Comparison of ENCODE assay signal across 16 mouse cellular contexts in the genomic region with DNA sequence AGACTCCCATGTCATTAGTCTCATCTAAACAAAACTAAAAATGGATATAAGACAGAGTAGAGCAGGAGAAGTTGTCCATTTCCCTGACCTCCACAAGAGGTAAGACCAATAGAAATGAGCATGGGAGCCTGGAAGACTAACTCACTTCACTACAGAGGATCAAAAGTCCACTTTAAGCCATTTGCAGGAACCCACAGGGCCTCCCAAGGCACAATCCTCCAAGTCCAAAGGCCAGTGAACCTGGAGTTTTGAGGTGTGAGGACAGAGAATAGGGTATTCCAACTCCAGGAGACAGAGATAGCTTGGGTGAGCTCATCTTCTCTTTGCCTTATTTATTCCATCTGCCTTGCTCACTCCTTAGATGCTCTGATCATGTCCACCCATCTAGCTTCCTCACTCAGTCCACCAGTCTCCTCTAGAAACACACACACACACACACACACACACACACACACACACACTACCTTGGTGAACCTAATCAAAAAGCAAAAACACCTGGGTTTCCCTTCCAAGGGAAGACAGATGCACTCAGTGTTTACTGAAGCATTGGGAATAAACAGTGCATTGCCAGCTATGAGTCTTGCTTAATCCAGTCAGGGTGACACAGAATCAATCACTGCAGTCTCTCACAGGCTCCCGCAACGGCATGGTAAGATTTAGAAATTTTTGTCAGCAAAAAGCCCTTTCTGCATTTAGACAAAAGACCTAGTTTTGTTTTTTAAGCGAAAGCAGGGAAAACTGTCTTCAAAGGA.
DNase-seq lines count a peak whose midpoint lies in the region; ATAC-seq lines count a peak whose summit lies in the region.
"Had no signal": no experiment of that assay in that cellular context is flagged by ENCODE, and none has a peak within 500 bp of the region (broad histone marks: within the 10 kb centered on the region; RNA-seq: fewer than 3 reads in every experiment).

No protein-coding gene starts in this region.

- no peak overlapping the region for H3K4me3 ChIP-seq in forebrain, embryonic 15.5 days
- H3K4me3 ChIP-seq in midbrain, embryonic 15.5 days, result no peak overlapping the region
- H3K4me3 ChIP-seq: embryonic facial prominence, embryonic 10.5 days; limb, embryonic 13.5 days; stomach, embryonic 15.5 days had no signal

- peak overlapping the region; percentile 79 for H3K27ac ChIP-seq in forebrain, embryonic 15.5 days (replicated peaks)
- peak overlapping the region; percentile 58; the same call in 1 of the 2 replicates for H3K27ac ChIP-seq in midbrain, embryonic 15.5 days
- H3K27ac ChIP-seq: embryonic facial prominence, embryonic 10.5 days; limb, embryonic 13.5 days; macrophage; stomach, embryonic 15.5 days had no signal

- H3K9ac ChIP-seq in forebrain, embryonic 15.5 days (replicated peaks), result no peak overlapping the region
- H3K9ac ChIP-seq in midbrain, embryonic 15.5 days, result no peak overlapping the region
- H3K9ac ChIP-seq: limb, embryonic 13.5 days; stomach, embryonic 15.5 days had no signal

- DNase-seq in kidney, adult 18-20 months, result peak; percentile 3
- no peak for DNase-seq in kidney, postnatal 10 days
- peak; percentile 2 for DNase-seq in brain, adult 2 months (ENCODE audit: low read depth, low spot score)
- DNase-seq in layer of hippocampus, adult 11-12 months (ENCODE audit: low spot score), result no peak
- no peak for DNase-seq in layer of hippocampus, adult 9-11 months
- DNase-seq: adrenal gland, adult 8-10 months; cerebellum, postnatal 25 days; heart, postnatal 14 days; lung, adult 18-20 months; thymus, postnatal 4 days had no signal

- 0 out of 2 replicates have a peak overlapping the region, but pooled peaks have one; percentile 7 for H3K4me2 ChIP-seq in forebrain, embryonic 15.5 days (replicated peaks)
- no peak overlapping the region for H3K4me2 ChIP-seq in midbrain, embryonic 15.5 days
- H3K4me2 ChIP-seq: limb, embryonic 13.5 days; stomach, embryonic 15.5 days had no signal

- H3K36me3 ChIP-seq in forebrain, embryonic 15.5 days, result no peaks in the 10 kb centered on the region
- H3K36me3 ChIP-seq in midbrain, embryonic 15.5 days (replicated peaks), result no peaks in the 10 kb centered on the region
- H3K36me3 ChIP-seq: embryonic facial prominence, embryonic 10.5 days; limb, embryonic 13.5 days; stomach, embryonic 15.5 days had no signal

- peak; percentile 96 for ATAC-seq in forebrain, embryonic 15.5 days (replicated peaks)
- ATAC-seq in midbrain, embryonic 15.5 days (replicated peaks), result peak; percentile 84

- H3K4me1 ChIP-seq in forebrain, embryonic 15.5 days, result peaks cover 19% of the 10 kb centered on the region
- peaks cover 5% of the 10 kb centered on the region; the same call in 1 of the 2 replicates for H3K4me1 ChIP-seq in midbrain, embryonic 15.5 days
- H3K4me1 ChIP-seq: embryonic facial prominence, embryonic 10.5 days; limb, embryonic 13.5 days; stomach, embryonic 15.5 days had no signal

- H3K9me3 ChIP-seq in forebrain, embryonic 15.5 days, result no peaks in the 10 kb centered on the region
- no peaks in the 10 kb centered on the region for H3K9me3 ChIP-seq in midbrain, embryonic 15.5 days
- H3K9me3 ChIP-seq: embryonic facial prominence, embryonic 10.5 days; limb, embryonic 13.5 days; stomach, embryonic 15.5 days had no signal

- WGBS in forebrain, embryonic 15.5 days, result 18% methylated on average over 3 of the region's 3 CpGs
- 52% methylated on average over 3 of the region's 3 CpGs for WGBS in midbrain, embryonic 15.5 days

- H3K27me3 ChIP-seq in forebrain, embryonic 15.5 days, result no peaks in the 10 kb centered on the region
- H3K27me3 ChIP-seq in midbrain, embryonic 15.5 days (replicated peaks), result no peaks in the 10 kb centered on the region
- H3K27me3 ChIP-seq: limb, embryonic 13.5 days; stomach, embryonic 15.5 days had no signal

Comparison
In these comparisons a context has a peak if more than half of its experiments do, and no peak if none do; other contexts are left out.
1. DNase-seq: peak in kidney, adult 18-20 months (single experiment) and brain, adult 2 months (single experiment); none in kidney, postnatal 10 days (single experiment), layer of hippocampus, adult 11-12 months (single experiment) and layer of hippocampus, adult 9-11 months (single experiment).